Mouse (Mus musculus): ENCODE measurements around the gene Rnf113a1. TPM values are rescaled to one million over a fixed set of nuclear protein-coding genes. Genes with fewer than 3 reads are reported as not detected.

Gene Rnf113a1
- 1.7 and 2.0 TPM in 2 replicates for polyA plus RNA-seq (2012; rRNA removed)

GRCm38 (mm10) chrX:37191105-37191743 lies at the start of gene Rnf113a1, which contains the start of gene Ndufa1:
Rnf113a1 (plus strand) TSS chrX:37191245.
Ndufa1 (minus strand) TSS chrX:37191163.

GRCm38 (mm10) chrX:37168742-37169141 lies 22.3 kb upstream of the Rnf113a1 start, which contains the start of gene Akap14:
Akap14 (minus strand) TSS chrX:37168842.

GRCm38 (mm10) chrX:37210941-37211340 lies 19.9 kb downstream of the Rnf113a1 start, which contains the start of gene Gm9:
Gm9 (minus strand) TSS chrX:37211041.

GRCm38 (mm10) chrX:37222158-37222557 lies 31.1 kb downstream of the Rnf113a1 start, which contains the start of gene Rhox1:
Rhox1 (minus strand) TSS chrX:37222258.

Other genes starting within 250 kb of the Rnf113a1 start
- gene Sept6, start 199.5 kb upstream of the Rnf113a1 start, polyA plus RNA-seq (2012; rRNA removed): 3.3 and 3.5 TPM in 2 replicates
- gene Sowahd, start 142.4 kb upstream of the Rnf113a1 start, polyA plus RNA-seq (2012; rRNA removed): 0.02 and 0.06 TPM in 2 replicates
- 605 and 630 TPM in 2 replicates for gene Rpl39, start 105.8 kb upstream of the Rnf113a1 start, polyA plus RNA-seq (2012; rRNA removed)
- gene Upf3b, start 80.9 kb upstream of the Rnf113a1 start, polyA plus RNA-seq (2012; rRNA removed): 16.0 and 16.5 TPM in 2 replicates
- gene Nkap, start 64.5 kb upstream of the Rnf113a1 start, polyA plus RNA-seq (2012; rRNA removed): 2.4 and 2.7 TPM in 2 replicates
- gene Akap14, start 22.4 kb upstream of the Rnf113a1 start, polyA plus RNA-seq (2012; rRNA removed): not detected in 2 replicates
- gene Ndufa1, start 82 bp upstream of the Rnf113a1 start, polyA plus RNA-seq (2012; rRNA removed): 175 and 177 TPM in 2 replicates
- 0.03 TPM in 1 of 2 replicates, not detected in the other for gene Gm9, start 19.8 kb downstream of the Rnf113a1 start, polyA plus RNA-seq (2012; rRNA removed)
- not detected in 2 replicates for gene Rhox1, start 31.0 kb downstream of the Rnf113a1 start, polyA plus RNA-seq (2012; rRNA removed)
- gene Rhox2a, start 53.7 kb downstream of the Rnf113a1 start, polyA plus RNA-seq (2012; rRNA removed): not detected in 2 replicates
- gene Rhox3a, start 58.7 kb downstream of the Rnf113a1 start, polyA plus RNA-seq (2012; rRNA removed): not detected in 2 replicates
- gene Rhox4a, start 74.1 kb downstream of the Rnf113a1 start, polyA plus RNA-seq (2012; rRNA removed): not detected in 2 replicates
- not detected in 2 replicates for gene Rhox3a2, start 188.8 kb downstream of the Rnf113a1 start, polyA plus RNA-seq (2012; rRNA removed)
- not detected in 2 replicates for gene Rhox4a2, start 199.6 kb downstream of the Rnf113a1 start, polyA plus RNA-seq (2012; rRNA removed)
- not detected in 2 replicates for gene Rhox2b, start 220.8 kb downstream of the Rnf113a1 start, polyA plus RNA-seq (2012; rRNA removed)
- 0.02 TPM in 1 of 2 replicates, not detected in the other for gene Rhox4b, start 241.2 kb downstream of the Rnf113a1 start, polyA plus RNA-seq (2012; rRNA removed)

Measured in liver, embryonic 14 days (tissue).